Mouse (Mus musculus) C2C12 (cell line): ENCODE data around the gene Nfix. TPM values are rescaled to one million over a fixed set of nuclear protein-coding genes. Genes with fewer than 3 reads are reported as not detected.

Experiments used
- H3K27me3 ChIP-seq: one replicate; pipeline ENCODE4 v1.6.1; 2011; ENCODE audit not compliant: control insufficient read depth, insufficient read depth, insufficient read length
- H3K36me3 ChIP-seq: one replicate; pipeline ENCODE4 v1.6.1; 2011; ENCODE audit not compliant: control insufficient read depth, insufficient read depth
- H3K4me3 ChIP-seq: one replicate; pipeline ENCODE4 v1.5.1; 2011; ENCODE audit warnings: mild to moderate bottlenecking, control low read depth; ENCODE audit not compliant: poor library complexity, insufficient read depth, severe bottlenecking
- H3K79me2 ChIP-seq: one replicate; pipeline ENCODE4 v1.6.1; 2011; ENCODE audit not compliant: control insufficient read depth, insufficient read depth
- H3K79me3 ChIP-seq: one replicate; pipeline ENCODE4 v1.6.1; 2011; ENCODE audit warnings: low read depth, control low read depth
- H3ac ChIP-seq: one replicate; pipeline ENCODE3; 2011; ENCODE audit warnings: low read depth; ENCODE audit not compliant: control insufficient read depth, insufficient read length
- CEBPB ChIP-seq: IDR thresholded peaks from one replicate; pipeline ENCODE4 v1.6.1; 2011; ENCODE audit warnings: low read depth, mild to moderate bottlenecking, control low read depth, moderate library complexity
- CTCF ChIP-seq: IDR thresholded peaks from one replicate; pipeline ENCODE4 v1.5.1; 2011; ENCODE audit not compliant: control insufficient read depth, insufficient read depth, insufficient read length
- FOSL1 ChIP-seq: IDR thresholded peaks from one replicate; pipeline ENCODE4 v1.8.0; 2011; ENCODE audit warnings: mild to moderate bottlenecking, low read length; ENCODE audit not compliant: poor library complexity, insufficient read depth, severe bottlenecking
- MAX ChIP-seq: IDR thresholded peaks from one replicate; pipeline ENCODE4 v1.6.1; 2011; ENCODE audit warnings: mild to moderate bottlenecking, control low read depth
- MYOD1 ChIP-seq: IDR thresholded peaks from one replicate; pipeline ENCODE4 v1.6.1; 2011; ENCODE audit warnings: low read depth; ENCODE audit not compliant: control insufficient read depth, insufficient read length
- MYOG ChIP-seq: IDR thresholded peaks from one replicate; pipeline ENCODE4 v1.6.1; 2011; ENCODE audit not compliant: control insufficient read depth, insufficient read length; ENCODE audit errors: extremely low read depth
- USF1 ChIP-seq: IDR thresholded peaks from one replicate; pipeline ENCODE4 v1.6.1; 2011; ENCODE audit warnings: low read depth, mild to moderate bottlenecking, control low read depth, moderate library complexity
- long read RNA-seq, 2 experiments: library from polyadenylated mRNA; unstranded; transcript quantifications; one replicate each; pipeline ENCODE4 v2.0.0; 2019 to 2020
- polyA plus RNA-seq: library from polyadenylated mRNA; unstranded; fragments of >200 nt; fragmentation: generic; extraction: Trizol; gene quantifications from one replicate; pipeline ENCODE4 v1.2.1, GENCODE M21; 2012; ENCODE audit warnings: missing spikeins

Gene Nfix
- polyA plus RNA-seq = 50.7 TPM
- long read RNA-seq, experiment 1, full-length matches to known transcripts = 5 of 101 reads
- long read RNA-seq, experiment 1, partial matches to known transcripts = 37 of 101 reads
- long read RNA-seq, experiment 1, other reads (novel, unspliced or antisense) = 59 of 101 reads
- long read RNA-seq, experiment 2, full-length matches to known transcripts = 10 of 61 reads
- long read RNA-seq, experiment 2, partial matches to known transcripts = 18 of 61 reads
- long read RNA-seq, experiment 2, other reads (novel, unspliced or antisense) = 33 of 61 reads

- TF ChIP-seq CEBPB (no peak), MAX (peak; percentile 83), USF1 (peak; percentile 17)
- Histone ChIP-seq H3K4me3 (peak within 1 kb of the TSS; percentile 64), H3ac (peak within 1 kb of the TSS; percentile 95), H3K79me3 (peaks cover 38% of the 10 kb centered on the region), H3K27me3 (no peaks in the 10 kb centered on the region), H3K36me3 (peaks cover 18% of the 10 kb centered on the region), H3K79me2 (peaks cover 45% of the 10 kb centered on the region)
Measured at GRCm38 (mm10) chr8:84799999-84800831, at the start of gene Nfix. Nfix (minus strand) TSS chr8:84800344.

- TF ChIP-seq MYOD1 (no peak), MAX (no peak), MYOG (no peak), FOSL1 (no peak)
- Histone ChIP-seq H3K36me3 (peaks cover 31% of the 10 kb centered on the region), H3K4me3 (no peak overlapping the region), H3K79me2 (peaks cover 37% of the 10 kb centered on the region), H3K27me3 (no peaks in the 10 kb centered on the region), H3K79me3 (peaks cover 27% of the 10 kb centered on the region), H3ac (no peak overlapping the region)
Measured at GRCm38 (mm10) chr8:84847684-84848435, 47.7 kb upstream of the Nfix start.

- Histone ChIP-seq H3K27me3 (no peaks in the 10 kb centered on the region), H3K36me3 (peaks cover 40% of the 10 kb centered on the region), H3ac (peak within 1 kb of the TSS; percentile 88), H3K4me3 (peak within 1 kb of the TSS; percentile 97), H3K79me2 (peaks cover 42% of the 10 kb centered on the region), H3K79me3 (peaks cover 27% of the 10 kb centered on the region)
- TF ChIP-seq MYOG (no peak), MAX (peak; percentile 59), USF1 (peak; percentile 98)
Measured at GRCm38 (mm10) chr8:84846722-84847572, 46.8 kb upstream of the Nfix start, which contains the start of gene Calr. Calr (minus strand) TSS chr8:84846934.

- Histone ChIP-seq H3K79me3 (peaks cover 27% of the 10 kb centered on the region), H3K4me3 (peak overlapping the region; percentile 97), H3ac (peak overlapping the region; percentile 88), H3K79me2 (peaks cover 42% of the 10 kb centered on the region), H3K27me3 (no peaks in the 10 kb centered on the region), H3K36me3 (peaks cover 47% of the 10 kb centered on the region)
- no peak for TF ChIP-seq CTCF
- no peak for TF ChIP-seq CEBPB
- no peak for TF ChIP-seq MYOG
- TF ChIP-seq USF1 = no peak
- TF ChIP-seq FOSL1 = no peak
- TF ChIP-seq MAX = no peak
- no peak for TF ChIP-seq MYOD1
Measured at GRCm38 (mm10) chr8:84846094-84846721, 46.1 kb upstream of the Nfix start.
